In the genomic region with DNA sequence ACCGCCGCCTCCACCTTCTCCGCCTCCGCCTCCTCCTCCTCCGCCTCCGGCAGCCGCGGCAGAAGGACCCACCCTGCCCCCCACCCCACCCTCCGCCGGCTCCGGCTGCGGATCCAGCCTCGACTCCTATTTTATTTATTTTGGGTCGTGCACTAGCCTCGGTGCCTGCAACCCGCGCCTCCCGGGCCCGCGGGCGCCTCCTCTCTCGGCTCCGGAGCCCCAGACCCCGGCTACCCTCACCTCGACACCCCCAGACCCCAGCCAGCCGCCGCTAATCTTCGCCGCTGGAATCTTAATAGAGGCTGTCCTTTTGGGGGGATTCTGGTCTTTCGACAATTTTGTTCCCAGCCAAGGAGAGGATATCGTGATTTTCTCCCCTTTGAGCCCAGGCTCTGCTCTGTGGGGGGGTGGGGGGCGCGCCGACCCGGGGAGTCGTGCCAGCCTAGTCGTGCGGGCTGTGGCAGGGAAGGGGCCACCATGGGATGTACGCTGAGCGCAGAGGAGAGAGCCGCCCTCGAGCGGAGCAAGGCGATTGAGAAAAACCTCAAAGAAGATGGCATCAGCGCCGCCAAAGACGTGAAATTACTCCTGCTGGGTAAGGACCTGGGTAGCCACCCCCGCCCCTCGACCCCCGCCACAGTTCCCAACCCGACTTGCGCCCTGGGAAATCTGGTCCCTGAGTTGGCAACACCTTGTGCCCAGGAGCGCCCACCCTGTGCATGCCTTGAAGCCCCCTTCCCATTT, we compare ENCODE assay signal across 8 mouse cellular contexts. TPM values are rescaled to one million over a fixed set of nuclear protein-coding genes. Genes with fewer than 3 reads are reported as not detected.
A peak's percentile ranks its signal among the peaks of the same experiment; 100 is the strongest.
DNase-seq lines count a peak whose midpoint lies in the region; ATAC-seq and TF ChIP-seq lines count a peak whose summit lies in the region.

No protein-coding gene starts in this region.

- no peak overlapping the region for H3K27ac ChIP-seq in bone marrow macrophage, adult 2 months (ENCODE audit: insufficient read depth, low read depth, low read length)
- peak overlapping the region; percentile 41 for H3K27ac ChIP-seq in embryonic facial prominence, embryonic 12.5 days
- H3K27ac ChIP-seq in limb, embryonic 11.5 days (replicated peaks; ENCODE audit: low read depth, low read length): no peak overlapping the region

- TF ChIP-seq POLR2A in bone marrow macrophage, adult 2 months (IDR thresholded peaks at IDR 0.05; ENCODE audit: borderline replicate concordance, low read depth, low read length): no peak

- DNase-seq in kidney, postnatal 10 days: peak; percentile 27
- no peak for DNase-seq in kidney, adult 18-20 months
- DNase-seq in limb, embryonic 11.5 days (ENCODE audit: low spot score): no peak
- peak; percentile 34 for DNase-seq in retina, embryonic 14.5 days (ENCODE audit: low spot score)
- DNase-seq in left cerebral cortex, adult 8-10 months (ENCODE audit: low spot score in 2 of 2): no peak
- no peak for DNase-seq in spleen, postnatal 14 days (ENCODE audit: low spot score in 2 of 2)

- H3K9ac ChIP-seq in embryonic facial prominence, embryonic 12.5 days: peak overlapping the region; percentile 69
- peak overlapping the region; percentile 55 for H3K9ac ChIP-seq in limb, embryonic 11.5 days (ENCODE audit: low read length)

- 1% methylated on average over 47 of the region's 53 CpGs for WGBS in embryonic facial prominence, embryonic 12.5 days
- under 1% methylated on average over 40 of the region's 53 CpGs for WGBS in limb, embryonic 11.5 days

- H3K9me3 ChIP-seq in embryonic facial prominence, embryonic 12.5 days: no peaks in the 10 kb centered on the region
- no peaks in the 10 kb centered on the region for H3K9me3 ChIP-seq in limb, embryonic 11.5 days (ENCODE audit: control insufficient read depth, low read length)

- TF ChIP-seq CTCF in bone marrow macrophage, adult 2 months (IDR thresholded peaks at IDR 0.05; ENCODE audit: low read depth, low read length): no peak

- H3K27me3 ChIP-seq in embryonic facial prominence, embryonic 12.5 days: peaks cover 22% of the 10 kb centered on the region
- H3K27me3 ChIP-seq in limb, embryonic 11.5 days (ENCODE audit: control insufficient read depth, insufficient read depth, low read length): peaks cover 29% of the 10 kb centered on the region

- H3K4me1 ChIP-seq in bone marrow macrophage, adult 2 months (ENCODE audit: control insufficient read depth, insufficient read depth, low read length): peaks cover 2% of the 10 kb centered on the region; the same call in 1 of the 2 replicates
- H3K4me1 ChIP-seq in embryonic facial prominence, embryonic 12.5 days: peaks cover 20% of the 10 kb centered on the region; the same call in 1 of the 2 replicates
- H3K4me1 ChIP-seq in limb, embryonic 11.5 days (ENCODE audit: control insufficient read depth, insufficient read depth, low read length): peaks cover 9% of the 10 kb centered on the region; the same call in 1 of the 2 replicates

- no peaks in the 10 kb centered on the region for H3K36me3 ChIP-seq in embryonic facial prominence, embryonic 12.5 days
- H3K36me3 ChIP-seq in limb, embryonic 11.5 days (ENCODE audit: control insufficient read depth, insufficient read depth, low read length): no peaks in the 10 kb centered on the region

- H3K4me3 ChIP-seq in bone marrow macrophage, adult 2 months (ENCODE audit: insufficient read depth, low read length): peak overlapping the region; percentile 40
- H3K4me3 ChIP-seq in embryonic facial prominence, embryonic 12.5 days: peak overlapping the region; percentile 65
- H3K4me3 ChIP-seq in limb, embryonic 11.5 days (ENCODE audit: low read depth, low read length): peak overlapping the region; percentile 58

- no peak for ATAC-seq in embryonic facial prominence, embryonic 12.5 days (ENCODE audit: insufficient number of reproducible peaks, insufficient read depth, low FRiP score, low TSS enrichment)
- ATAC-seq in limb, embryonic 11.5 days (ENCODE audit: insufficient number of reproducible peaks, low FRiP score, low TSS enrichment, low read depth): no peak; the same call in 1 of the 2 replicates

- peak overlapping the region; percentile 78 for H3K4me2 ChIP-seq in embryonic facial prominence, embryonic 12.5 days (replicated peaks)
- peak overlapping the region; percentile 82 for H3K4me2 ChIP-seq in limb, embryonic 11.5 days (ENCODE audit: low read depth, severe bottlenecking)

RNA-seq across cellular contexts. Expression of a gene that starts 1.3 kb away (rescaled TPM):
- polyA plus RNA-seq in bone marrow macrophage, adult 2 months (2012; ENCODE audit: insufficient read depth, insufficient read length, missing spikeins): 0.44 and 0.46 TPM in 2 replicates
- 12.9 and 16.7 TPM in 2 replicates for polyA plus RNA-seq in embryonic facial prominence, embryonic 12.5 days (2016; fragmentation: Nextera tagmentation; extraction: Ambion mirVana)
- 1.1 and 2.2 TPM in 2 replicates for polyA plus RNA-seq in limb, embryonic 11.5 days (2014; fragmentation: Nextera tagmentation; extraction: Ambion mirVana)
- total RNA-seq in left cerebral cortex, adult 8-10 months (2022): 100 to 1,000 TPM; 673 to 703 (median 694) TPM

Comparison
In these comparisons a context has a peak if more than half of its experiments do, and no peak if none do; other contexts are left out.
1. DNase-seq: peak in kidney, postnatal 10 days (single experiment) and retina, embryonic 14.5 days (single experiment); none in kidney, adult 18-20 months (single experiment), limb, embryonic 11.5 days (single experiment), left cerebral cortex, adult 8-10 months (0 of 2) and spleen, postnatal 14 days (0 of 2).
2. Peak in every context shown above with its lines, with median percentiles within 50 percentile points of each other: H3K4me3 ChIP-seq.